Mouse (Mus musculus) kidney, postnatal 10 days (tissue): Measurements from ENCODE around the gene Chml.

Experiments
- DNase-seq: peaks from one replicate; pipeline ENCODE4 v3.0.0; 2021; ENCODE audit warnings: mixed read lengths

Gene Chml

GRCm38 (mm10) chr1:175692246-175692996 lies at the start of gene Chml, which contains the start of gene Opn3:
Gene Chml, minus strand, starts transcription at chr1:175692901.
Gene Opn3, minus strand, starts transcription at chr1:175692776.
- DNase-seq, result peak; percentile 99

GRCm38 (mm10) chr1:175725771-175726170 lies 33.1 kb upstream of the Chml start:
- no peak for DNase-seq

GRCm38 (mm10) chr1:175716832-175717231 lies 24.1 kb upstream of the Chml start:
- no peak for DNase-seq

DNA sequence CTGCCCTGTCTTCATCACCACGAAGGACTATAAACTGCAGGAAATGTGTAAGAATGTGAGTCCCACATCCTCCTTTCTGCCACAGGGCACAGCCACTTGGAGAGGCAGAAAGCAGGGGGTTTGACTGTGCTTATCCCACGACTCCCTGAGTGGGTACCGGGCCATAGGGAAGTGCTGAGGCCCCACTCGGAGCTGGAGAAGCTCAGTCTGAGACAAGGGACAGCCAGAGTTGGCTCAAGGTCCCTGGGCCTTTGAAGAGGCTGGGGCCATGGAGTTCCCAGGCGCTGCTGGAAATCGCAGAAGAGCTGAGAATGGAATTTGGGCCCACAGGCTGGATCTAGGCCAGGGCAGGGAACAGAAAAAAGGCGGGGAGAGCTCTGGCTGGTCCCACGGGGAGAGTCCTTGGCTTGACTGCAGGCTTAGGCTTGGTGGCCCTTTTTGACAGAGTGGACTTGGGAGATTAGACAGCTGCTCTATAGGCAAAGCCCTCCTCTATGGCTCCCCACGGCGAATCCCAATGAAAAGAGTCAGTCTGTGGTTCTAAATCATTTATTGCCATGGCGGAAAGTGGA lies 19.7 kb upstream of the Chml start:
- DNase-seq, result peak; percentile 37

- DNase-seq, result peak; percentile 13
Measured at GRCm38 (mm10) chr1:175708013-175708412, 15.3 kb upstream of the Chml start.

DNA sequence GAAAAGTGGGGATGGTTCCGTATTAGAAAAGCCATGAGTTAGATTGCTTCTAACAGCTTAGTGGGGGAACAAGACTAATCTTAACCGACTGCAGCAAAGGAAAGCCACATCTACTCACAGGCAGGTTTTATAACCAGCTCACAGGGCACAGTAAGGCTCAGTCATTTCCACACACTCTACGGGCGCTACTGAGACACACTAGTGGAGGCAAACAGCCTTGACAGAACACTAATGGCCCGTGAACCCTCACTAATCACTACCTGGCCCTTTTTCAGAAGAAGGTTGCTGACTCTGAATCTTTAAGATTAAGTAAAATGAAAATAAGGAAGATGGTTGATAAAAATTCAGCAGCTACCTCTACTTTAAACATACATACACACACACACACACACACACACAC lies 14.9 kb upstream of the Chml start:
- DNase-seq, result no peak

GRCm38 (mm10) chr1:175701145-175701544 lies 8.4 kb upstream of the Chml start:
- DNase-seq, result no peak

DNA sequence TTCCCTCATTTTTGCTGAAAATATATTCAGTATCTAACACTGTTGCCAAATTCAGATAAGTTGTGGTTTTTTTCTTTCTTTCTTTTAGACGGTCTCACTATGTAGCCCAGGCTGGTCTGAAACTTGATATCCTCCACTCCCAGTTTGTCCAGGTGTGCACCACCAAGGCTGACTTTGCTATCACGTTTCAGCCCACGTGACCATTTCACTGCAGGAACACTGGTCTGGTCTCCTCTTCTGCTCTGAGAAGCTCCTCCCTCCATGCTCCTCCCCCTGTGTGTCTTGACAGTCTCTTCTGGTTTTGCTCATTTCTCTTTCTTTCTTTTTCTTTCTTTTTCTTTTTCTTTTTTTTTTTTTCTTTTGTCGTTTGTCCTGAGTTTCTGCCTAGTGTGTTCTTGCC lies 7.1 kb upstream of the Chml start:
- no peak for DNase-seq

DNA sequence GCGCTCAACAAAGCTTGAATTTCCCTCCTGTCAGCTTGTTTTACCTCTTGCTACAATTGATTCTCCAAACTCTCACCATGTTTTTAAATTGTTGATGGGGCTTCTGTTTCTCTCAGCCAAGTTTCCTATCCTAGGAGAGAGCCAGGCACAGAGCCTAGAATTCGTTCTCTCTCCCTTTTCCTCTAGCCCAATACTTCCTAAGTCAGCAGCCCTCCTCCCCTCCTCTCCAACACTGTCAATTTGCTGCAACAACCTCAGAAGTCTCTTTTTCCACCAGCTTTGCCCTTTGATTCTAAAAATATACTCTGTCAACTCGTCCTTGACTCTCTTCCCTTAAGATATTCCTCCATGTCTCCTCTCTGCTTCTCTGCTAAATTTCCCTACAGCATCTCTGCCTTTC lies 6.7 kb upstream of the Chml start:
- no peak for DNase-seq

GRCm38 (mm10) chr1:175698293-175698692 lies 5.6 kb upstream of the Chml start, which contains the start of gene Wdr64:
Gene Wdr64, plus strand, starts transcription at chr1:175698593.
- DNase-seq, result no peak

DNA sequence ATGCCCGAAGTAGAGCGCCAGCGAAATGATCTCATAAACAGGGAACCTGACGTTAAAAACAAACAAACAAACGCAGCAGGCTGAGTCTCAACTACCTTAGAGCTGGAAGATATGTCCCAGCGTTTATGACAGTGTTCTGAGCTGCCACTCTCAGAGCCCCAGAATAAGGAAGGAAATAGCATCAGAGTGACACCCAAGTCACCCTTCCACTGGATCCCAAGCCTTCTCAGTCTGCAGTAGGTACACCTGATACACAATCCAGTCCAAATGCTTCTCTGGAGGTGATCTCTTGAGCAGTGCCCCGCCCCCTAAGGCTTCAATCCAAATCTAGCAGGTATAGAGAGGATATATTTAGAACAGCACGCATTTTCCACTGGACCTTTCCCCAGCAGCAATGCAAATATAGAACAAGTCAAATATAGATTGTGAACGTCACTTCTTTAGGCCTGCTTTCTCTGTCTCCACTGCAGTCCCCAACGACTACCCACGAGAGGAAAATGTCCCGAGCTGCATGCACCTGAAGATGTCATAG lies 794 bp upstream of the Chml start:
- peak; percentile 14 for DNase-seq

DNA sequence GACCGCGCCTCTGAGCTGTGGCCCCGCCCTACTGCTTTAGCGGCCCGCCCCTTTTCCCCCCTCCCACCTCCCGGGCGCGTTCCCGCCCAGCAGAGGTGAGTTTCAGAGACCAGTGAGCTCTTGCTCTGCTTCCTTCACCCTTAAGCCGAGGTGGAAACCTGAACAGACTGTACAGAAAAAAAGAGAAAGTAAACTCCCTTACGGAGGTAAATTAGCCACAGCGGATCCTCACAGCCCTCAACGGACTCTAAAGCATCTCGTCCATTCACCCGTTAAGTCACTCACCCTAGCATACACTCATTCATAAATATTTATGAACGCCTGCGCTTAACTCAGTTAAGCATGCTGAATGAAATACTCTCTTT lies 278 bp upstream of the Chml start:
- no peak for DNase-seq

GRCm38 (mm10) chr1:175691686-175692245 lies 935 bp downstream of the Chml start:
- DNase-seq, result peak; percentile 28

DNA sequence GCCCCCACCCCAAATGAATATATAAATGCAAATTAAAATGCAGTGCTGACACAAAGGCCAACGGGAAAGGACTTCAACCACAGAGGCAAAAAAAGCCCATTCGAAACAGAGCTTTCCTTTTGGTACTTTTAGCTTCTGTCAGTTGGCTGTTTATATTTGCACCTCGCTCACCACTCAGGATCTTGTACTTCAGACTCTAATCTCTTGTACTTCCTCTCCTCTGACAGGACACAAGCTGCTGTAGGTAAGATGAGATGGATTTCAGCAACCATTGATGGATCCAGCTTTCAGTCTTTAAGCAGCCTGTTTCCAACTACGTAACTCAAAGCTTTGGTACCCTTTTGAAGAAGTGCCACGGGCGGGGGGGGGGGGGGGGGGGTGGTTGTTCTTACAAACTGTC lies 11.7 kb downstream of the Chml start:
- no peak for DNase-seq

DNA sequence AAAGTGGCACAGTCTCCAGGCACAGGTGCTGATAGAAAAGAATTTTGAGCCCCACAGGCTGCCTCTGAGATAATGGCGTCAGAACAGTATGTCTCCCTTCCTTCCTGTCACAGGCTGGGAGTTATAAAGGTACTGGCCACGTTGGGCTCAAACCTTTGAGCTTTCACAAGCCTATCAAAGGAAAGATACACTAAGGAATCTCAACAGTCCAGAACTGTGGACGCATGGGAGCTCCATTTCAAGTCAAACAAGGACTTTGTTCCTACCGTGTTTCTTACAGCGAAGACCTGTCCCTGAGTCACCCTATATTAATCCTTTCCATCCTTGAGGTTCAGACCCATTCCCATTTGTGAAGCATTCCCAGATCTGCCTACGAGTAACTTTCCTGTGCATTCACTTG lies 15.2 kb downstream of the Chml start:
- no peak for DNase-seq

GRCm38 (mm10) chr1:175675116-175675515 lies 17.6 kb downstream of the Chml start:
- no peak for DNase-seq

DNA sequence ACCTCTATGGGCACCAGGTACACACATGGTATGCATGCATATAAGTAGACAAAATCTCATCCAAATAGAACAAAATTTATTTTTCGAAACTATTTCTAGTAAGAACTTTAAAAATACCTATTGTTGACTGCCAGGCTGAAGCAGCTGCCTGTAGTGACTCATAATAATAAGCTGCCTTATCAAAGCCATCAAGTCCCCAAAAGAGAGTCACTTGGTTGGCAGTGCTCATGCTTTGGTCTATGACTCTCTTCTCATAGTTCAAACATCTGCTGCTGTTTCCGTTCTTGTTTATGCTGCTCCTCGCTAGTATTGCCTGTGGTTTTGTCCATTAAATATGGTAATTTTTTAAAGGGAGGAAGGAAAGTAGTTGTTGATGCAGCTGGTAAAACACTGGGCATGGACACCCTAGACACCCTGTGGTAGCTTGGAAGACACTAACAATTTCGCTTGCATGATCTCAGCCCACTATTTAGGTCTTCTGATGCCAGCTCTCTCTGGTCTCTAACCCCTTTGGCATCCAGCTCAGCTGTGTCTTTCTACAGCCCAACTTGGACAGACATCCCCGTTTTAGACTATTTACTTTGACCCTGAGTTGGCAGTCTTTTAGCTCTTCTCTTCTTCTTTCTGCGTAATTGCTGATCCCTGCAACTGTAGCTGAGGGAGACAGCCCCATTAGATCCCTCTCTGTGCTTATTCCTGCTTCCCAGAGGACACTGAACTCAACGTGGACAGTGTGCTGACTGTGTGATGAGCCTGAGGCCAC lies 19.0 kb downstream of the Chml start:
- DNase-seq, result no peak

- no peak for DNase-seq
Measured at GRCm38 (mm10) chr1:175671626-175672025, 21.1 kb downstream of the Chml start.

DNA sequence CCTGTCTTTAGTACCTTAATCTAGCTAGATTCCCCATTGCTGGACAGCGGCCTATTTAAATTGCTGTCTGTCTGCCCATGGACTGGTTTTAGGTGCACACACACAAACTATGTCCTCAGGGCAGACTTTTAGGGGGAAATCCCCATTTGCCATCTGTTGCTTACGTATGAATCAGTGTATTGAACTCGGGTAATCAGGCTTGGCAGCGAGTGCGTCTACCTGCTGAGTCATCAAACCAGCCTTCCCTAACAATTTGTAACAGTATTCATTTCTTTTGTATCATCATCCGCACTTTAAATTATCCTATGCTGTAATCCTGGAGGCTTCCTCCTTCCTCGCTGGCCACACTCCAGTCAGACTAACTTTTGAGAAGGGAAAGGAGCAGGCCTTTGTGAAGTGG lies 22.7 kb downstream of the Chml start:
- no peak for DNase-seq

DNA sequence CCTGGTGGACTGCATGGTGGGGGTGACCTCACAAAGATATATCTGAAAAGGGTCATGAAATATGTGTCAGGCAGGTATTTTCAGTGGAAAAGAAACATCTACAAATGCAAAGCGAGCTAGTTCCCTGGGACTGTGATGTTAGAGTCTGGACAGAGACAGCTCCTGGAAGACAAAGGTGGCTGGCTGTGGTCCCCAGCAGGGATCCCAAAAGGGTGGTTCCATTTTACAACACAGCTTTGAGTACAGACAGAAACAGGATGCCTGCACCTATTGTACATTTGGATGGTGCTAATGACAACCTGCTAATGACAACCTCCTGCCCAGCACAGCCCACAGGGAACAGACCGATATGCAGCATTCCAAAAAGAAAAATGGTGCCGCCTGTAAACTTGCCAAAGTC lies 23.2 kb downstream of the Chml start:
- DNase-seq, result no peak

DNA sequence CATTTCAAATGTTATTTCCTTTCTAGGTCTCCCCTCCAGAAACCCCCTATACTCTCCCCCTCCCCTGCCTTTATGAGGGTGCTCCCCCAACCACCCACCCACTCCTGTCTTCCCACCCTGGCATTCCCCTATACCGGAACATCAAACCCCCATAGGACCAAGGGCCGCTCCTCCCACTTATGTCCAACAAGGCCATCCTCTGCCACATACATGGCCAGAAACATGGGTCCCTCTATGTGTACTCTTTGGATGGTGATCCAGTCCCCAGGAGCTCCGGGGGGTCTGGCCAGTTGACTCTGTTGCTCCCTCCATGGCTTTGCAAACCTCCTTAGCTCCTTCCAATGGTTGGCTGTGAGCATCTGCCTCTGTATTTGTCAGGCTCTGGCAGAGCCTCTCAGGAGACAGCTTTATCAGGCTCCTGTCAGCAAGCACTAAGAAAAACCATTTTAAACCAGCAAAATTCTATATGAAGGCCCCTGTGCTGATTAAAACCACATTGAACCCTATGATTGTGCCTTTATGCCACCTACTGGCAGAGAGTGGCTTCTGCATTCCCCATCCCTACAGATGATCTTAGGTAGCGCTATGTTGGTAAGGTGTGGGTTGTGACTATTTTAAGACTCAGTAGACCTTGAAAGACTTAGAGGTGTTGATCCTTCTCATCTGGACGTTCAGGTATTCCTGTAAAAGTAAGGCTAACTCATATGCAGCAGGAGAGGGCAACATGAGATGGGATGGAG lies 23.9 kb downstream of the Chml start:
- DNase-seq, result peak; percentile 37

DNA sequence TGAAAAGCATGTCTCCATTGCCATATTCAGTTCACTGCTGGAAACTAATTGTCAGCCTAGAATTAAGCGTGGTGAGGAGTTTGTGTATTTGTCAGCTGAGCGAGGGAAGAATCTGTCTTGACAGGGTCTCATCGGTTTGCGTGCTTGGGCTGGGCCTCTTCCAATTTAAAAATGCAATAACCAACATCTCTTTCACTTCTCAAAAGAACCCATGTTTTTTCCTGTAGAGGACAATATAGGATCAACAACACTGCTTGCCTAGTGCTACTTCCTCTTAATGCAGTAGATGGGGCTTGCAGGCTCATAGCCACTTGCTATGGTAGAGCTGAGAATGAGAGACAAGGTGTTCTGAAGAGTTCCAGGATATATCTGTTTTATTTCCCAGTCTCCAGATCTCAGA lies 32.8 kb downstream of the Chml start:
- no peak for DNase-seq

GRCm38 (mm10) chr1:175648615-175649014 lies 44.1 kb downstream of the Chml start:
- no peak for DNase-seq
